Mouse (Mus musculus): ENCODE data around the gene Mier1. TPM values are rescaled to one million over a fixed set of nuclear protein-coding genes. Genes with fewer than 3 reads are reported as not detected.

Gene Mier1
- 10 to 100 TPM; 39.6 to 46.1 TPM for total RNA-seq (2021)

DNA sequence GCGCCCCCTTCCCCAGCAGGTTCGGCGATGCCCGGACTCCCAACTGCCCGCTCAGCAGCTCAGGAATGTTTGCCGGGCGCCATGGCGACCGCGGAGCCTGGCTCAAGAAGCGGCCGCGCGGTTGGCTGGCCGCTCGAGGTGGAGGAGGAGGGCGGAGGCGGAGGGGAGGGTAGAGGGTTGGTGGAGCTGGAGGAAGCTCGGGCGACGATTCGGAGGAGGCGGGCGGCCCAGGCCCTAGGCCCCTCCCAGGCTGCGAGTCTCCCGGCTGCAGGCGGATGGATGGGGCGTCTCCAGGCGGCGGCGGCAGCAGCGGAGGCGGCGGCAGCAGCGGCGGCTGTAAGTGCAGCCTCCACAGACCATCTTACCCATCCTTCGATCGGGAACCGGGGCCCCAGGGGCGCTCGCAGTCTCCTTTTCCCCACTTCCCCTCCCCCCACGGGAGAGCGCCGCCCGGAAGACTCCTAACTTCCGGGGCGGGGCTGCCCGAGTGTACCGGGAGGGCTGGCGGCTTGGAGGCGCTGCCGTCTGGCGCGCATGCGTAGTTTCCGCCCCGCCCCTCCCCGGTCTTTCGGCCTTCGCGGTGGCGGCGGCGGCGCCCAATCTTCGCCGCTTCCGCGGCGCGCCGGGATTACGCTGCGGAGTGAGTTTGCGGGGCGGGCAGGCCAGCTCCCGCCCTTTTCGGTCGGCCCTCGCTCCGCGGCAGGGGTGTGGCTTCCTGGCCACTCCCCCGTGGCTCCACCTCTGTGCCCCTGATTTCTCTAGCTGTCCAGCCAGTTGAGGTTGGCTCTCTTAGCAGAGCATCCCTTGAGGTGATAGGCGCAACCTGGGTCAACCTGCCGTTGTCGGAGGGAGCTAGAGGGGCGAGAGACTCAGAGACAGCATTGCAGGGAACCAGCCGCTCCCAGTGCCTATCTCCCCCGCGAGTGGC lies at the start of gene Mier1, which contains the start of gene Wdr78:
TSS of gene Mier1 (plus strand) at position 207 of the 928 bp plus-strand sequence.
TSS of gene Wdr78 (minus strand) at position 372 of the 928 bp plus-strand sequence.
- peak; percentile 80 to 94 for DNase-seq (ENCODE audit: extremely low spot score in 1 of 2, low spot score in 1 of 2)

DNA sequence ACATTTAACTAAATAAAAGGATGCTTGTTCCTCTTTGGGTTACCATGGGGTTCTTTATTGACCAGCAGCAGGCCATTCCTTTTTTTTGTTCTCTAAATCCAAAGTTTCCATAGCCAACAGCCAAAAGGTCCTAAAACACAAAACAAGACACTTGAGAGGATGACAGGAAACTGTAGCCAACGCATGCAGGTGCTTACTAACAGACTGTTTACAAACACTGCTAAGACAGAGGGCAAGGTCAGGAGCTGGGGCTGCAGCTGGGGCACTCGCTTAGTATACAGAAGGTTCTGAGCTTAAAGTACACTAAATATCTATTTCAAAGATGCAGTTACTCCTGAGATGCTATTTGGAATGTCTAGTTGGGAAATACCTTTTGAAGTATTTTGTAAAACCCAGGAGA lies 49.8 kb upstream of the Mier1 start:
- no peak for DNase-seq (ENCODE audit: extremely low spot score in 1 of 2, low spot score in 1 of 2)

DNA sequence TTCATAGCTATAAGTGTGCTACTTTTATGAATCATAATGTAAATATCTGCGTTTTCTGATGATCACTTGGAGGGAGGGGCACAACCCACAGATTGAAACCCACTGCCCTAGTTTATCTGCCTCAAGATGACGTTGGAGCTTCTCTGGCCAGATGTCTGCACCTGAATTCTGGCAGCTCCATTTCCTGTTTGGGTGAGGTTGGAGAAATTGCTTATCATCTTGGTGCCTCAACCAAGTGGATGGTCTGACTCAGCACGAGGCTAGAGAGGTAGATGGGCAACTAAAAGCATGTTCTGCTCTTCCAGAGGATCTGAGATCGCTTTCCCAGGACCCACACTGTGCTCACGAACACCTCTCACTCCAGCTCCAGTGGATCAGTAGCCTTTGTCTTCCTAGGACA lies 49.2 kb upstream of the Mier1 start:
- no peak for DNase-seq (ENCODE audit: extremely low spot score in 1 of 2, low spot score in 1 of 2)

DNA sequence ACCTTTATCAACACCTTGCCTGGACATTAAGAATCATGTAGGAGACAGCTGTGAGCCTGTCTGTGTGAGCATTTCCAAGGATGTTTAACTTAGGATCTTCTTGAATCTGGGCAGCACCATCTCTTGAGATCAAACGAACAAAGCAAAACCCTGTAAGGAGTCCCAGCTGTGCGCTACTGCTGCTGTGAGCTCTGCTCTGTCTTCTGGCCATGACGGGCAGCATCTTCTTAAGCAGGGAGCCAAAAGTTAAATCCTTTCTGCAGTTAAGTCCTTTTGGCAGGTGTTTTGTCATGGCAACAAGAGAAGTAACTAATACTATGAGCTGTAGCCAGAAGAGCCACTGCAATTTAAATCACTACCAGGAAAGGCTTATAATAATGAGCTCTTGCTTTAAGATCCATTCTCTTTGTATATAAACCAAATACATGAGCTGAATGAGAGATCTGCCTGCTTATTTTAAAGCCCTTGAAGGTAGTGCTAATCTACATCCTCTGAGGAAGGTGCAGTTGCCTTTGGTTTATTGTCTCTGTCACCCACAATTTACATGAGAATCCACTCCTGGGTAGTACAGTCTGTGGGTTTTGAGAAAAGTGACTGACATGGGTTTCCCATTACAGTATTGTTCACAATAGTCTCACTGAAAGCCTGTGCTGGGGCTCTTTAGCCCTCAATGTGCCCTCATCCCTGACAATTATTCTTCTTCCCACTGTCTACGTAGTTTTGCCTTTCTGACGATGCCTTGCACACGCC lies 46.1 kb upstream of the Mier1 start:
- DNase-seq (ENCODE audit: extremely low spot score in 1 of 2, low spot score in 1 of 2) = no peak

DNA sequence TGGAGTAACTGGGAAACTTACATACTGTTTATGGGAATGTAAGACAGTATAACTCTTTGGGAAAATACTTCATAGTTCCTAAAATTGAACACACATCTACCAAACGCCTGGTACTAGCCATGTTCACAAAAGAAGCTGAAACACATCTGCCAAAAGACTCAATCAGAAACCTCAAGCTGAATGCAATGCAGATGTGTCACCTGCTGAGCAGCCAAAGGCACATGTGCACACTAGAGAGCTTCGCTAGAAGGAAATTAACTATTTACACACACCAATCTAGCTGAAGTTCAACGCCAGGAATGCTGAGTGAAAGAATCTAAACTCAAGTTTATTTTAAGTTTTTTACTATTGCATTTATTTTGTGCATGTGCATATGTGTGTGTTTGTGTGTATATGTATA lies 43.6 kb upstream of the Mier1 start:
- DNase-seq (ENCODE audit: extremely low spot score in 1 of 2, low spot score in 1 of 2) = no peak

DNA sequence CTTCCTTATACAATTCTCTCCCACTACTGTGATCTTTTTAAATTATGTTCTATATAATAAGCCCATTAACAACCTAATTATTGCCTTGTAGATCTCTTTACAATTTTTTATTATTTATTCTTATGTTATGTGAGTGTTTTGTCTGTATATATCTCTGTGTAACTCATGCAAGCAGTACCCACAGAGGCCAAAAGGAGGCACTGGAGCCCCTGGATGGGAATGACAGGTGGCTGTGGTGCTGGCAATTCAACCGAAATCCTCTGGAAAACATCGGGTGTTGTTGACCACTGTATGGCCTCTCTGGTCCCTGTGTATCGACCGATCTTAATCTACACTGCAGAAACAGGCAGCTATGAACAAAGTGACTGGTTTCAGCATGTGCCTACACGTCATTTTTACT lies 29.0 kb upstream of the Mier1 start:
- DNase-seq (ENCODE audit: extremely low spot score in 1 of 2, low spot score in 1 of 2) = no peak

DNA sequence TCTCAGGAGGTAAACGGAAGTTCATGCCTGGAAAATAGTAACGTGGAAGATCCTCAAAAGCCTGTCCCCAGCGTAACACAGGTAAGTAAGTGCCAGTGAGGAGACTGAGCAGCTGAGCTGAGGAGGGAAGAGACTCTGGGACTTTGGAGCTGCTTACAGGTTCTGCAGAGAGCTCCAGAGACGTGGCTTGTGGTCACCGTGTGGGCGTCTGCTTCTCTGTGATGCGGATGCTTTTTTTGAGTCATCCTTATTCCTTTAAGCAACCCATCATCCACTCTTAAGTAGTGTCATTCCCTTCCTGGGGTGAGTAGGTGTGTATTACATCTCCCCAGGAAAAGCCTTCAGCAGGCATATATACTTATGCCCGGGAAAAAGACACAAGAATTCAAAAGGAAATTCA lies 18.3 kb upstream of the Mier1 start:
- DNase-seq (ENCODE audit: extremely low spot score in 1 of 2, low spot score in 1 of 2) = no peak

DNA sequence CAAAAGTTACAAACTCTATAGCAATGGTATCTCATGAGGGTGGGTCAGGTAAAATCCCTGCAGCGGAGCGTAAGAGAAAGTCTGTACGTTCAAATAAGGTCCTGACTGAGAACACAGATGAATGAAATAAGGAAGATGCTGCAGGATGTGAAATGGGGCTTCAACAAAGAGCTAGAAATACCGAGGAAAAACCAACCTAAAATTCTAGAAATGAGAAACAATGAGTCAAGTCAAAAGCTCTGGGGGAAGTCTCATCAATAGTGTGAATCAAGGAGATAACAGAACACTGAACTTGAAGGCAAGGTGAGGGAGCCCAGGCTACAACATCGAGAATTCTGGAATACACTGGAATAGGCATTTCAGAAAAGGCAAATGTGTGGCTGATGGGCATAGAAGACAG lies 15.7 kb upstream of the Mier1 start:
- no peak for DNase-seq (ENCODE audit: extremely low spot score in 1 of 2, low spot score in 1 of 2)

DNA sequence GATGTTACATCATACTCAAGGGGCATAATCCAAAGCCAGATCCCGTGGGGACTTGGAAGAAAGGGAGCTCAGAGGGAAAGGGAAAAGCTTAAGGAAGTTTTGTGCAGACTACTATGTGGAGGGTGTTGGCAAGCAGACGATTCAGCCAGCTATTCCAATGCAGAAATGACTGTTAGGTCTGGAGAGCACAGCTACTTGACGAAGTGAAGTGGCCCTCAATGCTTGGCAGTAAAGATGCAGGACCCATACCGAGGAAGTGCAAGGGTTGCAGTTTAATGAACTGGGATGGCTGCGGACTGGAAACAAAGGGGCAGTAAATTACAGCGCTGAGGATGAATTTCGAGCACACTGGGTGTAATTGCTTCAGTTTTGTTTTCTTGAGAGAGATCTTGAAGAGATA lies 1.5 kb upstream of the Mier1 start:
- no peak for DNase-seq (ENCODE audit: extremely low spot score in 1 of 2, low spot score in 1 of 2)

DNA sequence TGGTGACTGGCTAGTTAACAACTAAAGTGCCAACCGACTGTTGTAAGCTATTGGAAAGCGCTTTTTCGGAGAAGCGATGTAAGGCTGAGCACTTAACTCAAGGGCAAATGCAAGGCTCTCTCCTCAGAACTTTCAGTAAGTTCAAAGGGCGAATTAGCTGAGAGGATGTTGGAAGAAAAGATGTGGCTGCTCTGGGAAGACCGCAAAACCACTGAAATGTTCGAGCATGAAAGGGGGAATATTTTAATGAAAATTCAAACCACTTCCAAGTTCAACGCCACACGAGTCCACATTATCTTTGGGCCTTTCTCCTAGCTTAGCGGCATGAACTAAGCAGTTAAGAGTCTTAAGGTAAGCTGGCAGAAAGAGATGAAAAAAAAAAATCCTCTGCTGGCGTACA lies 788 bp upstream of the Mier1 start:
- DNase-seq (ENCODE audit: extremely low spot score in 1 of 2, low spot score in 1 of 2) = no peak

DNA sequence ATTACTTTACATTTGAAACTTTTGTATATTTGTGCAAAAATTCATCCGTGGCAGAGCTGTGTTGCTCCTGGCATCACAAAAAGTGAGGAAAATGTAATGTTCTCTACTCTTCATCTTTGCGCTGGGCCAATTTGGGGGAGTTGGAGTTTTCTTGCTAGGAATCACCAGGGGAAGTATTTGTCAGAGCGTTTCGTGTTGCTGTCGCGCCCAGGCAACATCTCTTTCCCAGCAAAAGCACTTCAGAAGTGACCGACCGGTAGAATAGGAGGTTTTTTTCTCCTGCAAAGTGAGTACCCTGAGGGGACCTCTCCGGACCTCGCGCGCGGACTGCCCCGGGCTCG lies 4.7 kb downstream of the Mier1 start:
- DNase-seq (ENCODE audit: extremely low spot score in 1 of 2, low spot score in 1 of 2) = no peak

DNA sequence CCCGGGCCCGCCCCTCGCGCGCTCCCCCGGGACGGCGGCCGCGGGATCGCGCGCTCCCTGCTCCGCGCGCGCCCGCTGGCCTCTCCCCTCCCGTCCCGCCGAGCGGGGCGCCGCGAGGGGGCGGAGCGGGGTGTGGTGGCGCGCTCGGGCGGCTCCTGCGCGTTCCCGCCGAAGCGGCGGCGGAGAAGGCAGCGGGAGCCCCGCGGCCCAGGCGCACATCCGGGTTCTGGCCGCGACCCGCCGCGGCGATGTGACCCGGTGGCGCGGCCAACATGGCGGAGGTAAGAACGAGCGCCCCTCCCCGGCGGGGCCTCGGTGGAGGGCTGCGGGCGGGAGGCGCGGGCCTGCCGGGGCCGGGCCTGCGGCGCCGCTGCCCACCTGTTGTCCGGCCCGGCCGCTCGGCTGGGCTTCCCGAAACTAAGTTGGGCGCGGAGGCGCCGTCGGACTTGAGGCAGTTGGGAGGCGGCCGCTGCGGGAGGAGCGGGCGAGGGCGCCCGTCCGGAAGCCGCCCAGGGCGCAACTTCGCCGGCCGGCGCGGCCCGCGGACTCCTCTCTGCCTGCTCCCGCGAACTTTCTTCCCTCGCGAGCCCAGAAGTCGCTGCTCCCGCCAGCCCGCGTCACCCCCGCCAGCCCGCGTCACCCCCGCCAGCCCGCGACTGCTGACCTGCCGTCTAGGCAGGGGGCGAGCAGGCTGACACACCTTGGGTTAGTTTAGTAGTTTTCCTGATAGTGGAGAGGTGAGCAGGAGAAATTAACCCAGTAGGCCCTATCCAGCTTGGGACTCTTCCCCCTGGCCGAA lies 5.2 kb downstream of the Mier1 start:
- DNase-seq (ENCODE audit: extremely low spot score in 1 of 2, low spot score in 1 of 2) = peak; percentile 56 to 71

DNA sequence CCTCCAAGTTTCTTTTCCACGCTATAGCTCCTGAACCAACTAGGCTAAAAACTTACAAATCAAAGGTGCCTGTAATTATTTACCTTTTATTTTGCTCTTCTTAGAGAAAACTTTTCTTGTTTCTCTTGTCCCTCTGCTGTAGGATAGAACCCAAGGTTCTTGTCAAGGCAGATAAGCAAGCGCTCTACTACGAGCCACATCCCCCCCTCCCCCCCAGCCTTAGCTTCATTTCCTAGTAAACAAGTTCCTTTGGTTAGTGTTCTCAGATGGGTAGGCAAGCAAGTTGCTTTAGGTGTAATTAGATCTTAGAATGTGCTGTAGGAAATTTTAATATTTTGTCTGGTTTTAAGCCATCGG lies 5.8 kb downstream of the Mier1 start:
- DNase-seq (ENCODE audit: extremely low spot score in 1 of 2, low spot score in 1 of 2) = no peak

DNA sequence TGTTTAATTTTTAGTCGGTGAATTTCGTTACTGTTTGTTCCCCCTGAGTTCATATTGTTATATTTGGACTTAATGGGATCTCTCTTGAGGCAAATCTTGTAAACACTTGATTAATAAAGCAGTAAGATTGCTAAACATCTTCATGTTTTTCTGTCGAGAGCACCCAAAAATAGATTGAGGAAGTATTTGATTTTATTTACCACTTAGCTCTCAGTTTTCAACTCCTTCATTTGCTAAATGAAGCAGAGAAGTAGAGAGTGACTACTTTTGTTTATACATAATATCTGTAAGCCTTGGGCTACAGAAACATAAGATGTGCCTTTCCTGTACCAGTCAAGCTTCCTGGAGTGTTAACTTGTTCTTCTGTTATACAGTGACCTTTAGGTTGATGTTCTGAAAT lies 6.2 kb downstream of the Mier1 start:
- DNase-seq (ENCODE audit: extremely low spot score in 1 of 2, low spot score in 1 of 2) = no peak

DNA sequence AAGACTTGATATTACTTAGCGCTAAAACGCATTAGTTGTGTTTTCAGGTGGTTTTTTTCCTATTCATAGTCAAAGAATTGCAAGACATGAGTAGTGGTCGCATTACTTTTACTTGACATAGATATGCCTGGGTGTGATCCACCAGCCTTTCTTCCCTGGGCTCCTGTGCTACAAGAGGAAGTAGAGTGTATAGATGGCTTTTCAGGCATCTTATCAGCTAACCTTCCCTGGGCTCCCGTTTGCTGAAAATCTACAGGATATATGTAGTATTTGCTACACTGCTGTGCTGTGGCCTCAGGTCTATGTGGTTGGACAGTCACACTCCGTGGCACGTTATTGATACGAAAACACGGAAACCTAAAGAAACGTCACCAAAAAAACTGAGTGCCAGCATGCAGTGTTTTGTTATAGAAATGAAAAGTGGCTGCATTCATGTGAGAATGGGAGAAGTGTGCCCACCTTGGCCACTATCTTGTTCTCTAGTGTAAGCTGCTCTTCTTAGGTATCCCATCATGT lies 6.7 kb downstream of the Mier1 start:
- no peak for DNase-seq (ENCODE audit: extremely low spot score in 1 of 2, low spot score in 1 of 2)

DNA sequence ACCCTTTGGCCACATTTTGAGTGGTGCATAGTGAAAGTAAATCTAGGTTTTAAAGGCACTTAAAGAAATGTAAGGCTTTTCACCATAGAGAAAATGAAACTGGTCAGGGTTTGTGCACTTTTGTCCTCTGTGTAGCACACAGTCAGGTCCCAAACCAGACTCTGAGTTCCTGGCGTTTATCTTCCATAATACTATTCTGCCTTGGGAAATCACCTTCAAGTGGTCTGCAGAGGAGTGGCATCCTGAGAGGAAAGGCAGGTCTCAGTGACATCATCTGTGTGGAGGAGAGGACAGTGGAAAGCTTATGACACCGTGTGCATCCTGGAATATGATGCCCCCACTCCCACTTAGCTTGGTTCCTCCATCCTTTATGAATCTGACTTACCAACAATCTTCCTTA lies 8.9 kb downstream of the Mier1 start:
- no peak for DNase-seq (ENCODE audit: extremely low spot score in 1 of 2, low spot score in 1 of 2)

DNA sequence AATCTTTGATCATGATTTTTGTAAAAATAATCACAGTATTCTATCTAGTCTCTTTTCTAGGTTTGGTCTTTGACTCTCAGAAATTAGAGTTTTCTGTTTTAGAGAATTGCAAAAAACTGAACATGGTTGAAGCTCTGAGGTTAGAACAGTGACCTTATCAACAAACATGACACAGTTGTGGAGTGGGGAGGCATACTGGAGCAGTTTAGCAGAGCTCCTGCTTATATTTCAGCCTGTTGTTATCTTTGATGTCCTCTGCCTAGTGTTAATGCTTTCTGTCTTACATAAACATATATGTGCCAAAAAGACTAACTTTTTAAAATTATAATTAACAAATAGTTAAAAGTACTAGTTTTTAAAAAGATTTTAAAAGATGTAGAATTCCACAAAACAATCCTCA lies 9.4 kb downstream of the Mier1 start:
- no peak for DNase-seq (ENCODE audit: extremely low spot score in 1 of 2, low spot score in 1 of 2)

DNA sequence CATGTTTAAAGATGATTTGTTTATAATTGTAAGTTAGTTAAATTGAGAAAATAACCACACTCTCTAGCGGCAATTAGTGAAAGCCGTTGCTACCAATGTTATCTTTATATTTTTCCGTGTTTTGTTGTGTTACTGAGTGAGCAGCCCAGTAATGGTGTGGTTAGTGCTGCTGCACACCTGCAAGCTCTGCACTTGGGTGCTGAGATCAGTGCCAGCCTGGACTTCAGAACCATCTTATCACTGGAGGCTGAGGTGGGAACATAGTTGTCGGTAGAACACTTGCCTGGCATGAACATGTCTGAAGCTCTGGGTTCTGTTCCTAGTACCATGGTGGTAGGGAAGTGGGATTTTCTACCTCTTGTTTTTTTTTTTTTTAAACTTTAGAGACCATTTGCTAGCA lies 12.3 kb downstream of the Mier1 start:
- DNase-seq (ENCODE audit: extremely low spot score in 1 of 2, low spot score in 1 of 2) = no peak

DNA sequence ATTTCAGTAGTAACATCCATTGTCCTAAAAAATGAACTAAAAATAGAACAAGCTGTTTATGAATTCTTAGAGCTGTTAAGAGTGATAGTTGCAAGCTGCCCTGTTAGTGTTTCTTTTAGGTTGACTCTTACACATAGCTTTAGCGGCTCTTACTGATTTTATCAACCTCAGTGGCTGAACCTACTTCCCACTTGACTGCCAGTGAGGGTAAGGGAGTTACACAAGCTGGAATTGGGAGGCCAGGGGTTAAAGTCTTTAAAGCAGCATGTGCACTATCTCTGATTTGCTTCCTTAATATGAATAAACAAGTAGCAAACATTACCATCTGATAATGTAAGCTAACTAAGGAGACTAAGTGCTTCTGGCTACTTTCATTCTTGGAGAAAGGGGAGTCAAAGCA lies 22.8 kb downstream of the Mier1 start:
- DNase-seq (ENCODE audit: extremely low spot score in 1 of 2, low spot score in 1 of 2) = no peak

DNA sequence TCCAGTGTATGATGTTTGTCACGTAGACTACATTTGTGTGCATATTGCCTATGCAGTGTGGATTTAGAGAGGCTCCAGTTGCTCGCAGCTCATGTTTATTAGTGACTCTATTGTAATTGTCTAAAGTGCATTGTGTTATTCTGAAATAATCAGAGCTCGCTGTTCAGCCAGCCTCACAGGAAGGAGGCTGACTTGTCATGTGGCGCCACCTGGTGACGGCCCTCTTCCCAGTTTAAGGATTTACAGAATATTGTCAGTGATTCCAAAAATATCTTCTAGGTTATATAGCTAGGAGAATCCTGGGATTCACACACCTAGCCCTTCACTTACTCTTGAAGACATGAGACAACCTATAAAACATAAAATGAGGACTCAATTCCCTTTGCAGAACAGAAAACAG lies 32.1 kb downstream of the Mier1 start:
- peak; percentile 71 to 95 for DNase-seq (ENCODE audit: extremely low spot score in 1 of 2, low spot score in 1 of 2)

DNA sequence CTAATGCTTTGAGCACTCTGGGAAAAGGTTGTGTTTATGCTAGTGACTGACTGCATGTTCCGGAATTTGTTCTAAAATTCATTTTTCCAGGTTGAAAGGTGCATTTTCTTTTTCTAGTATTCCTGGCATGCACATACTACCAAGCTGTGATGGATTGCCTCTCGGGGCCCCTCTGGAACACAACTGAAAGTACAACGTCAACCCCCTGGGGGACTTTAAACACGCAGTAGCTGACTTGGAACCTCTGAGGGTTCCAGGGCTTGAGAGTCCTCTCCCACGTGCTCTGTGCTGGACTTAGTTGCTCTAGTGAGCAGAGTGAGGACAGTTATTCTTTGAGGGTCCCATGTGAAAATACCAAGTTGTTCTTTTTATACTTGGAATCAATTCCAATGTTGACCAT lies 37.8 kb downstream of the Mier1 start:
- no peak for DNase-seq (ENCODE audit: extremely low spot score in 1 of 2, low spot score in 1 of 2)
